Mouse (Mus musculus) cerebellum, postnatal 25 days (tissue): ENCODE measurements around the gene Smgc.
"Not testable (repeated sequence)": the region's sequence is repeated elsewhere in the genome, so short reads cannot be mapped to it uniquely, and the experiment has no call there.

Experiments
- DNase-seq, 2 experiments: peaks; one replicate each; pipeline ENCODE4 v3.0.0; 2021; ENCODE audit warnings: mixed read lengths in 2 of 2

The Smgc gene

DNA sequence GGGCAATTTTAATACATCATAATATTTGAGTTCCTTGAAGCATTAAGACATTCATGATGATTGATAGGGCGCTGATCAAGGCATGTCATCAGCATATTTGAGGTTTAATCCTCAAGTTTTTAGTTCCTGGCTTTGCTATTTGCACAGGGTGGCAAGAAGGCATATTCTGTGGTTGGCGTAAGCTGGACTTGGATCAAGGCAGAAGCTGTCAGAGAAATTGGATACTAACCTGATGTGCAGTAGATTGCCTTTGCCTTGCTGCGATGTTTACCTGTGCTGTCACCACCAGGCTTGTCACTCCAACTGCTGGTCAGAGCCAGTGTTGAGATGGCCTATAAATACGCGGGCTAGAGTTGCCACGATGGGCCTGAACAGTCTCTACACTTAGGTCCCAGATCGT is at the start of gene Smgc:
Gene Smgc (plus strand): TSS at position 301 of the 400 bp plus-strand sequence.
- DNase-seq: no peak

DNA sequence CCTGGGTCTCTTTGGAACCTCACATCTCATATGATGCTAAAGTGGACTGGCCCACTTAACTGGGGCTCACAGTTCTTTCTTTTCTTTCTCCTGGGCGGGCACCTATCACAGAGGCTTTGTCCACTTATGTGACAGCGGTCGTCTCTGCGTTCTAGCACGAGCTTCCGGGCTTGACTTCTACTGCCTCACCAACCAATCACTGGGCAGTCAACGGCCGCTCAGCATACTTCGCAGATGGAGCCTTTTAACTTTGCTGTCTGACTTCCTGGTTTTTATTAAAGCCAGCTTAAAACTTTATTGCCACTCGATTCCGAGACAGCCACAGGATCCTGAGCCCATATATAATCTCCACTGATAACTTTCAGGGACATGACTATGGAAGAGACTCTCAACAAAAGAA is 49.7 kb upstream of the Smgc start:
- DNase-seq: no peak

DNA sequence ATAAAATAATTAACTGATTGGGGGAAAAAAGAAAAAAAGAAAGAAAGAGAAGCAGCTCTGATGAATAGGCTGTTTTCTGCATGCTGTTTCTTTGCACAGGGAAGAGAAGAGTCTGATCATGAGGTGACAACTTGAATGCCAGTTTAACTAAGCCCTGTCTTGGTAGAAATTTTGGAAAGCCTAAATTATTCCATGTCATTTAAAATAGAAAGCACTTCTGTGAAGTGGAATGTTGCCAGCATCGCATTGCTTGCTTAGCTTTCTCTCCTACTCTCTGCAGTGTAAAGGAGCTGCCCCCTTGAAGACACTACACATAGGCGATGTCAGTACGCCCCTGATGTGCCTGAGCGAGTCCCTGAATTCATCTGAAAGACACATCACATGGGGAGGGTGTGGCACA is 31.6 kb upstream of the Smgc start:
- DNase-seq: no peak

DNA sequence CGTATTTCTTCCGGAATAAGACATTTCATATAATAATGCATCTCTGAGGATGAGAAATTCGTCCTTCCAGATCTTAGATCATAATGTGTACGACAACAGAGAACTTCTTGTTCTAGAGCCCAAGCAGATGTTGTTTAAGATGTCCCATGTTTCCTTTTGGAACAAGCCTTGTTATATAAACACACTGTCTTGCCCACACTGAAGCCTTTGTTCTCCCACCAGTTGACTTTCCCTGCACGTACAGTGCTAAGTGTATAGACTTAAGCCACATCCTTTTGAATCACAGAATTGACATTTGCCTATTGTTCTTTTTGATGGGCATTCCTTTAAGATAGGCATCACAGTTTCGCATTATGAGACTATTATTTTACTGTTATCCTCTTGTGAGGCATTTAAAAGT is 2.7 kb upstream of the Smgc start:
- no peak for DNase-seq

DNA sequence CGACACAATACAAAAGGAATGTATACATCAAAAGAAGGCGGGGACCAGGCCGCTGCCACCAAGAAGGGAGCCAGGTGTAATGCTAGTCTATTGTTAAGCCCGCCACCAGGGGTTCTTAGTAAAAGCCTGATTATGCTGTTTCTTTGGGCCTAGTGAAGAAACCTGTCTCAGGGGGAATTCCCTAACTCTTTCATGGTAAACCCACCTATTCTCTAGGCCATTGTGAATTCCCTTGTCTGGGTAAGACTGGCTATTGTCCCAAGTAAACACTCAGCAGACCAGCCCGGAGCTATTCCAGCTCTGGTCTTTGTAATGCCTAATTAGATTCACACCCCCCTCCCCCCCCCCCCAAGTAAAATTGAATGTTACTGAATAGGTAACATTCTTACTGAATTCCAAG is 26.1 kb downstream of the Smgc start:
- DNase-seq: not testable (repeated sequence)

DNA sequence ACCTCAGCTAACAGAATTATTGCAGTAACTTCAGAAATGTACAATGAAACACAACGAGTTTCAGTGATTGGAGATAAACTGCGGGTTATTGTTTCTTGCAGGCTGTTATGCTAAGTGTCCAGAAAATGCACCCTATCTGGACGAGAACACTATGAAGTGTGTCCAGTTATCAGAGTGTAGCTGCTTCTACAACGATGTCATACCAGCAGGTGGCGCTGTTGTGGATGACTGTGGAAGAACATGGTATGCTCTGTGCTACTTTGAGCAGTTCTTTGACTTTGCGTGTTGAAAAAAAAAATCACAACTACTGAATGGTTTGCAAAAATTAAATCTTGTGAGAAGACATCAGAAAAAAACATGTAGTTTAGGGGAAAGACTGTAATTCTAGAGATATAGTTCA is 62.2 kb downstream of the Smgc start:
- peak in 1 of 2 experiments; percentile 38 for DNase-seq

DNA sequence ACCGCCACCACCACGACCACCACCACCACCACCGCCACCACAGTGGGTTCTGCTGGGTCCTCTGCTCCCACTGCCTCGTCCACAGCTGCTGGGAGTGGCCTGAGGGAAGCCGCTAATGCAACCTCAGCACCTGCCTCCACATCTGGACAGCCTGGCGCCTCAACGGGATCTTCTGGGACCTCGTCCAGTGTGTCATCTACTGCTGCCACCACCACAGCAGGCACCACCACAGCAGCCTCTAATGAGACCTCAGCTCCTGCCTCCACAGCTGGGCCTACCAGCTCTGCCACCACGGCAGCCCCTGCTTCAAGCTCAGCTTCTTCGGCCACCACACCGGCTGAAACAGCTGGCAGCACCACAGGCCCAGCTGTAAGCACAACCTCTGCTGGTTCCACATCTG is 69.0 kb downstream of the Smgc start:
- DNase-seq: peak; percentile 33 to 43
